Mouse (Mus musculus) spleen, adult 2 months (tissue): Measurements from ENCODE around the gene Fgf22. TPM values are rescaled to one million over a fixed set of nuclear protein-coding genes. Genes with fewer than 3 reads are reported as not detected.

ENCODE experiments used
- DNase-seq, 2 experiments: peaks; one replicate each; pipeline versions ENCODE4 v3.0.0 to v3.0.0-alpha.2; 2012 to 2021; ENCODE audit warnings: low spot score in 2 of 2, low read depth in 1 of 2
- H3K27ac ChIP-seq: fragments of 200-500 bp; 2 replicates; pipeline ENCODE4 v1.5.1; 2012; ENCODE audit warnings: low read length, inconsistent platforms; ENCODE audit not compliant: insufficient read depth
- H3K27me3 ChIP-seq: fragments of 200-500 bp; 2 replicates; pipeline ENCODE4 v1.6.1; 2012; ENCODE audit warnings: mild to moderate bottlenecking, moderate library complexity, low read length, inconsistent platforms; ENCODE audit not compliant: control insufficient read depth, insufficient read depth
- H3K36me3 ChIP-seq: fragments of 200-500 bp; 2 replicates; pipeline ENCODE4 v1.6.1; 2012; ENCODE audit warnings: mild to moderate bottlenecking, low read length, inconsistent platforms; ENCODE audit not compliant: control insufficient read depth, insufficient read depth
- H3K4me1 ChIP-seq: fragments of 200-500 bp; 2 replicates; pipeline ENCODE4 v1.6.1; 2011; ENCODE audit warnings: inconsistent platforms; ENCODE audit not compliant: control insufficient read depth, insufficient read depth, insufficient read length
- H3K4me3 ChIP-seq: fragments of 200-500 bp; 2 replicates; pipeline ENCODE4 v1.5.1; 2011; ENCODE audit warnings: mild to moderate bottlenecking, inconsistent platforms; ENCODE audit not compliant: insufficient read depth, insufficient read length; ENCODE audit errors: extremely low read depth
- CTCF ChIP-seq: fragments of 200-500 bp; IDR thresholded peaks from 2 replicates; pipeline ENCODE4 v1.5.1; 2011; ENCODE audit warnings: mild to moderate bottlenecking, inconsistent platforms; ENCODE audit not compliant: insufficient read depth, insufficient read length, insufficient replicate concordance; ENCODE audit errors: extremely low read depth
- POLR2A ChIP-seq: fragments of 200-500 bp; IDR thresholded peaks from 2 replicates; pipeline ENCODE4 v1.6.1; 2011; ENCODE audit warnings: low read depth, low read length, inconsistent platforms
- WGBS: fragments of 180-500 bp; shearing (Covaris S2); methylation state at CpG from one replicate; pipeline ENCODE4 v1.1.7; 2018; 5-methylcytosine and 5-hydroxymethylcytosine counted together
- polyA plus RNA-seq: library from polyadenylated mRNA; depleted of rRNA; stranded (reverse); fragments of >200 nt; gene quantifications from 2 replicates; pipeline ENCODE4 v1.2.3, GENCODE M21; 2012

The Fgf22 gene
- polyA plus RNA-seq, 1 experiment, result not detected

- Histone ChIP-seq H3K27me3 (peaks cover 5% of the 10 kb centered on the region; the same call in 1 of the 2 replicates), H3K36me3 (no peaks in the 10 kb centered on the region), H3K4me3 (no peak overlapping the region), H3K27ac (no peak overlapping the region), H3K4me1 (0 out of 2 replicates have a peak, but pooled peaks cover 2% of the 10 kb centered on the region)
- no peak for TF ChIP-seq CTCF
- no peak for TF ChIP-seq POLR2A
- 51% methylated on average over 2 of the region's 2 CpGs for WGBS
- DNase-seq, result no peak
Measured at GRCm38 (mm10) chr10:79773208-79773607, 18.3 kb downstream of the Fgf22 start.

- Histone ChIP-seq H3K27me3 (peaks cover 5% of the 10 kb centered on the region), H3K36me3 (no peaks in the 10 kb centered on the region), H3K4me3 (no peak overlapping the region), H3K27ac (no peak overlapping the region), H3K4me1 (peaks cover 2% of the 10 kb centered on the region; the same call in 1 of the 2 replicates)
- WGBS, result 72% methylated on average over 5 of the region's 5 CpGs
- no peak for DNase-seq
- no peak for TF ChIP-seq CTCF
- no peak for TF ChIP-seq POLR2A
Measured at GRCm38 (mm10) chr10:79774486-79775279, 19.8 kb downstream of the Fgf22 start.

GRCm38 (mm10) chr10:79777103-79777531 lies 22.2 kb downstream of the Fgf22 start, which contains the start of gene Fstl3:
TSS of gene Fstl3 (plus strand) at chr10:79777272.
- peak within 1 kb of the TSS; percentile 23; the same call in 1 of the 2 replicates for H3K4me3 ChIP-seq
- no peak within 1 kb of the TSS for H3K27ac ChIP-seq
- peaks cover 5% of the 10 kb centered on the region for H3K27me3 ChIP-seq
- H3K4me1 ChIP-seq, result peaks cover 10% of the 10 kb centered on the region
- WGBS, result 8% methylated on average over 39 of the region's 39 CpGs
- TF ChIP-seq CTCF (no peak), POLR2A (no peak)
- no peak for DNase-seq
- no peaks in the 10 kb centered on the region for H3K36me3 ChIP-seq

DNA sequence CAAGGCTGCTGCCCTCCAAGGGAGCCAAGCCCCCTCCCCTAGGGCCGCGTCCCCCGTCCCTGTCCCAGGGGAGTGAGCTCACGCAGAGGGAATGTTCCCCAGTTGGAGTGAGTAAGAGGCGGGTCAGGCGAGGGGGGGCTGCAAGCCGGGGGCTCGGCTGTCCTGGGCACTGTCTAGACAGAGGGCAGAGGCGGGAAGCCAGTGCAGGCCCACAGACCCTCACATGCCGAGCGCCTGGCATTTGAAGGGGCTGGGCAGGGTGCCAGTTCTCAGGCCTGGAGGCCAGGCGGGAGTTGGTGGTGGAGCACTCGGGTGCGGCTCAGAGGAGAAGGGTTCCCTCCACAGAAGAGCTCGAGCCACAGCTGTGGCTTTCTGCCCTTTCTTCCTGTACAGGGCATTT lies 23.1 kb downstream of the Fgf22 start:
- TF ChIP-seq POLR2A (no peak), CTCF (no peak)
- no peak for DNase-seq
- no peak overlapping the region for H3K27ac ChIP-seq
- peaks cover 10% of the 10 kb centered on the region for H3K4me1 ChIP-seq
- H3K4me3 ChIP-seq, result no peak overlapping the region
- H3K27me3 ChIP-seq, result peaks cover 5% of the 10 kb centered on the region
- no peaks in the 10 kb centered on the region for H3K36me3 ChIP-seq
- 26% methylated on average over 15 of the region's 15 CpGs for WGBS

DNA sequence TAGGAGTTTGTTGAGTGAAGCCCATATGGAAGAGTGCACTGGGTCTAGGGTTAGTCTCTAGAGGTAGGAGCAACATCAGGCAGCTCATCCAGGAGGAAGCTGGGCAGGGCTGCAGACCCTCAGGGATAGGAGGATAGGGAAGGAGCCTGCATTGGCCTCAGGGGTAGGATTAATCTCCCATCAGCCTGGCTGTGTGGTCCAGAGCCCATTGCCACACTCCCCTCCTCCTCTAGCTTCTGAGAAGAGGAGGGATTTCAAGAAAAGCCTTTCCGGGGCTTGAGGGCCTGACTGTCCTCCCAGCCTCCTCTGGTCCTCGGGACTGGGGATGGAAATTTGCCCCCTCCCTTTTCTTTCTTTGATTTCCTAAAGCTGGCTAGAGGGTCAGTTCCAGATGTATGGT lies 24.3 kb downstream of the Fgf22 start:
- peaks cover 10% of the 10 kb centered on the region for H3K4me1 ChIP-seq
- TF ChIP-seq CTCF, result no peak
- no peak for TF ChIP-seq POLR2A
- H3K36me3 ChIP-seq, result no peaks in the 10 kb centered on the region
- no peak overlapping the region for H3K4me3 ChIP-seq
- no peak overlapping the region for H3K27ac ChIP-seq
- DNase-seq, result no peak
- peaks cover 5% of the 10 kb centered on the region for H3K27me3 ChIP-seq
- 68% methylated on average over 2 of the region's 2 CpGs for WGBS

GRCm38 (mm10) chr10:79779784-79780663 lies 25.1 kb downstream of the Fgf22 start:
- peaks cover 10% of the 10 kb centered on the region for H3K4me1 ChIP-seq
- WGBS, result 2% methylated on average over 55 of the region's 55 CpGs
- peak; percentile 89 for TF ChIP-seq CTCF
- no peak for TF ChIP-seq POLR2A
- H3K27me3 ChIP-seq, result peaks cover 5% of the 10 kb centered on the region
- H3K27ac ChIP-seq, result peak overlapping the region; percentile 69
- no peaks in the 10 kb centered on the region for H3K36me3 ChIP-seq
- peak overlapping the region; percentile 64 for H3K4me3 ChIP-seq
- peak; percentile 95 to 96 for DNase-seq
